Mouse (Mus musculus) cerebellum, postnatal 25 days (tissue): Measurements from ENCODE around the gene Snx25.

Source experiments
- DNase-seq, 2 experiments: peaks; one replicate each; pipeline ENCODE4 v3.0.0; 2021; ENCODE audit warnings: mixed read lengths in 2 of 2

Gene Snx25

GRCm38 (mm10) chr8:46007050-46007672 is 144.8 kb downstream of the Snx25 start:
- DNase-seq = no peak

GRCm38 (mm10) chr8:46005596-46005995 is 146.4 kb downstream of the Snx25 start, which contains the start of gene Ankrd37:
Gene Ankrd37 (minus strand): TSS chr8:46005707.
- no peak for DNase-seq

GRCm38 (mm10) chr8:45999784-46000705 is 151.9 kb downstream of the Snx25 start:
- peak; percentile 100 for DNase-seq

GRCm38 (mm10) chr8:45999138-45999783 is 152.7 kb downstream of the Snx25 start, which contains the start of gene Lrp2bp:
Gene Lrp2bp (plus strand): TSS chr8:45999303.
- peak in 1 of 2 experiments; percentile 64 for DNase-seq

- DNase-seq = no peak
Observed at GRCm38 (mm10) chr8:45998228-45998627, 153.7 kb downstream of the Snx25 start.

GRCm38 (mm10) chr8:45995576-45995975 is 156.4 kb downstream of the Snx25 start:
- DNase-seq = no peak

- DNase-seq = no peak
Observed at GRCm38 (mm10) chr8:45994111-45994510, 157.8 kb downstream of the Snx25 start.

GRCm38 (mm10) chr8:45990631-45991310 is 161.2 kb downstream of the Snx25 start:
- no peak for DNase-seq

- DNase-seq = no peak
Observed at GRCm38 (mm10) chr8:45988189-45988588, 163.8 kb downstream of the Snx25 start.

- no peak for DNase-seq
Observed at GRCm38 (mm10) chr8:45986665-45987064, 165.3 kb downstream of the Snx25 start.
